Mouse (Mus musculus) embryonic facial prominence, embryonic 14.5 days (tissue): ENCODE results near the gene Numa1. TPM values are rescaled to one million over a fixed set of nuclear protein-coding genes. Genes with fewer than 3 reads are reported as not detected.
"Not testable (repeated sequence)": the region's sequence is repeated elsewhere in the genome, so short reads cannot be mapped to it uniquely, and the experiment has no call there.

ENCODE experiments used
- ATAC-seq: fragments of 200-750 bp; cut with Nextera tagmentation; 2 replicates; pipeline ENCODE4 v1.8.0; 2017; ENCODE audit warnings: low read depth, moderate number of reproducible peaks, moderate TSS enrichment
- DNase-seq: peaks from one replicate; pipeline ENCODE4 v3.0.0-alpha.2; 2015; ENCODE audit warnings: low spot score
- H3K27ac ChIP-seq: fragments of 300-500 bp; sonication (generic); replicated peaks from 2 replicates; pipeline ENCODE4 v1.5.1; 2014; ENCODE audit warnings: low read depth, mild to moderate bottlenecking, low read length, moderate library complexity
- H3K27me3 ChIP-seq: fragments of 300-500 bp; sonication (generic); replicated peaks from 2 replicates; pipeline ENCODE4 v1.6.1; 2014; ENCODE audit warnings: low read length; ENCODE audit not compliant: control insufficient read depth, insufficient read depth
- H3K36me3 ChIP-seq: fragments of 300-500 bp; sonication (generic); 2 replicates; pipeline ENCODE4 v1.6.1; 2014; ENCODE audit warnings: low read length, mixed read lengths; ENCODE audit not compliant: control insufficient read depth, insufficient read depth
- H3K4me1 ChIP-seq: fragments of 300-500 bp; sonication (generic); 2 replicates; pipeline ENCODE4 v1.6.1; 2014; ENCODE audit warnings: antibody characterized with exemption, low read length; ENCODE audit not compliant: control insufficient read depth, insufficient read depth
- H3K4me2 ChIP-seq: fragments of 300-500 bp; sonication (generic); 2 replicates; pipeline ENCODE4 v1.6.1; 2014; ENCODE audit warnings: low read depth, mild to moderate bottlenecking, low read length, moderate library complexity, mixed read lengths
- H3K4me3 ChIP-seq: fragments of 300-500 bp; sonication (generic); 2 replicates; pipeline ENCODE4 v1.5.1; 2014; ENCODE audit warnings: low read depth, mild to moderate bottlenecking, low read length
- H3K9ac ChIP-seq: fragments of 300-500 bp; sonication (generic); 2 replicates; pipeline ENCODE4 v1.6.1; 2014; ENCODE audit warnings: low read depth, mild to moderate bottlenecking, low read length, moderate library complexity, mixed read lengths
- H3K9me3 ChIP-seq: fragments of 300-500 bp; sonication (generic); 2 replicates; pipeline ENCODE4 v1.6.1; 2016; ENCODE audit warnings: low read length; ENCODE audit not compliant: control insufficient read depth
- WGBS: fragments of 180-500 bp; shearing (Covaris S2); extraction: QIAGEN DNeasy Blood & Tissue Kit; methylation state at CpG from one replicate; pipeline ENCODE4 v1.1.7; 2014; 5-methylcytosine and 5-hydroxymethylcytosine counted together
- polyA plus RNA-seq: library from polyadenylated mRNA; unstranded; fragments of >200 nt; fragmentation: Nextera tagmentation; extraction: Ambion mirVana; gene quantifications from 2 replicates; pipeline ENCODE4 v1.2.1, GENCODE M21; 2014

The Numa1 gene
- polyA plus RNA-seq, 1 experiment from 2014 or later, result 88.9 TPM

GRCm38 (mm10) chr7:101928093-101928492, 5.8 kb upstream of the Numa1 start:
- Histone ChIP-seq H3K9me3 (no peaks in the 10 kb centered on the region), H3K9ac (no peak overlapping the region), H3K4me1 (no peaks in the 10 kb centered on the region), H3K27ac (no peak overlapping the region), H3K27me3 (no peaks in the 10 kb centered on the region), H3K4me2 (no peak overlapping the region), H3K36me3 (no peaks in the 10 kb centered on the region), H3K4me3 (no peak overlapping the region)
- WGBS, result 73% methylated on average over 3 of the region's 3 CpGs
- ATAC-seq, result no peak
- no peak for DNase-seq

DNA sequence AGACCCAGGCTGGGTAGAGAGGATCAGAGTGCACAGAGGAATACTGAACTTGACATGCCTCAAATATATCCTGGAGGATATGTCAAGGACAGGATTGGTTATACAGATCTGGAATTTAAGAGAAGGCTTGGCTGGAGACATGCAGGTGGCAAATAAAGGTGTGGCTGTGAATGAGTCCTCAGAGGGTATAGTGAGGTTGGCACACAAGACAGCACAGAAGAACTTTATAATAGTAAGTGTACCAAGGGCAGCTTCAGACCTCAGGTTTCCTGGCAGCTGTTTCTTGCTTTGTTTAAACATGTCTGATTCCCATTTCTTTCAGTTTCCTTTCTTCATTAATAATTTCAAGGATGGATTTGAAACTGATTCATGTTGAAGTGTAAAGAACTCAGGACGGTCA, 1.4 kb upstream of the Numa1 start:
- ATAC-seq, result no peak
- Histone ChIP-seq H3K9ac (no peak overlapping the region), H3K4me3 (peak overlapping the region; percentile 90), H3K4me2 (peak overlapping the region; percentile 74), H3K9me3 (no peaks in the 10 kb centered on the region), H3K4me1 (peaks cover 4% of the 10 kb centered on the region; the same call in 1 of the 2 replicates), H3K36me3 (no peaks in the 10 kb centered on the region), H3K27me3 (no peaks in the 10 kb centered on the region), H3K27ac (no peak overlapping the region)
- 77% methylated on average over 1 of the region's 1 CpGs for WGBS
- DNase-seq, result no peak

DNA sequence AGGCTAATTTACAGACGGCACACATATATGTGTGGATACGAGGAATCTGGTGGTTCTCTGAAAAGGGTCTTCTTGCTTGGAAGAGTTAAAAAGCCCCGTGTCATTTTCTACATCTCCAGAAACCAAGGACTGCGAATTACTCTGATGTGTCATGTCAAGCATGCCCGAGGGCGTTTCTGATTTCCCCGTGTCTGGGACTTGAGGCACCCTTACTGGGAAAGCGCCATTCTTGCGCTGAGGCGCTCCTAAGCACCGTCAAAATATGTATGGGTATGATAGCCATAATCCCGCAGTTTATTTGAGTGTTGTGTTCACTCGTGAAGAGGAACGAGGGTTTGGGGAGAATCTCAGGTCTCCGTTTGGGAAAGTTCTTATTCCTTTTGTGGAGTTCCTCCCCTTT, 611 bp upstream of the Numa1 start:
- Histone ChIP-seq H3K4me2 (peak overlapping the region; percentile 74), H3K27me3 (no peaks in the 10 kb centered on the region), H3K9me3 (no peaks in the 10 kb centered on the region), H3K27ac (peak overlapping the region; percentile 79), H3K4me1 (peaks cover 4% of the 10 kb centered on the region; the same call in 1 of the 2 replicates), H3K9ac (peak overlapping the region; percentile 85), H3K36me3 (no peaks in the 10 kb centered on the region), H3K4me3 (peak overlapping the region; percentile 90)
- 3% methylated on average over 15 of the region's 15 CpGs for WGBS
- peak; percentile 42 for ATAC-seq
- DNase-seq, result peak; percentile 55

- no peaks in the 10 kb centered on the region for H3K9me3 ChIP-seq
- H3K4me3 ChIP-seq, result no peak overlapping the region
- H3K27me3 ChIP-seq, result no peaks in the 10 kb centered on the region
- DNase-seq (no peak), ATAC-seq (no peak)
- peaks cover 4% of the 10 kb centered on the region; the same call in 1 of the 2 replicates for H3K4me1 ChIP-seq
- no peak overlapping the region for H3K9ac ChIP-seq
- 0 out of 2 replicates have a peak, but pooled peaks cover 3% of the 10 kb centered on the region for H3K36me3 ChIP-seq
- no peak overlapping the region for H3K27ac ChIP-seq
- no peak overlapping the region for H3K4me2 ChIP-seq
- 98% methylated on average over 4 of the region's 4 CpGs for WGBS
These were observed 2.0 kb downstream of the Numa1 start for GRCm38 (mm10) chr7:101935957-101936356.

GRCm38 (mm10) chr7:101936996-101937395, 3.1 kb downstream of the Numa1 start:
- Histone ChIP-seq H3K9ac (no peak overlapping the region), H3K9me3 (no peaks in the 10 kb centered on the region), H3K4me3 (no peak overlapping the region), H3K4me1 (peaks cover 4% of the 10 kb centered on the region; the same call in 1 of the 2 replicates), H3K4me2 (no peak overlapping the region), H3K27ac (no peak overlapping the region), H3K27me3 (no peaks in the 10 kb centered on the region), H3K36me3 (0 out of 2 replicates have a peak, but pooled peaks cover 3% of the 10 kb centered on the region)
- WGBS, result 97% methylated on average over 4 of the region's 4 CpGs
- no peak for ATAC-seq
- no peak for DNase-seq

GRCm38 (mm10) chr7:101937569-101937968, 3.7 kb downstream of the Numa1 start:
- peaks cover 4% of the 10 kb centered on the region; the same call in 1 of the 2 replicates for H3K4me1 ChIP-seq
- 0 out of 2 replicates have a peak, but pooled peaks cover 3% of the 10 kb centered on the region for H3K36me3 ChIP-seq
- no peak overlapping the region for H3K4me2 ChIP-seq
- H3K27ac ChIP-seq, result no peak overlapping the region
- H3K4me3 ChIP-seq, result no peak overlapping the region
- H3K27me3 ChIP-seq, result no peaks in the 10 kb centered on the region
- H3K9me3 ChIP-seq, result no peaks in the 10 kb centered on the region
- WGBS, result 89% methylated on average over 4 of the region's 4 CpGs
- ATAC-seq (no peak), DNase-seq (no peak)
- H3K9ac ChIP-seq, result no peak overlapping the region

DNA sequence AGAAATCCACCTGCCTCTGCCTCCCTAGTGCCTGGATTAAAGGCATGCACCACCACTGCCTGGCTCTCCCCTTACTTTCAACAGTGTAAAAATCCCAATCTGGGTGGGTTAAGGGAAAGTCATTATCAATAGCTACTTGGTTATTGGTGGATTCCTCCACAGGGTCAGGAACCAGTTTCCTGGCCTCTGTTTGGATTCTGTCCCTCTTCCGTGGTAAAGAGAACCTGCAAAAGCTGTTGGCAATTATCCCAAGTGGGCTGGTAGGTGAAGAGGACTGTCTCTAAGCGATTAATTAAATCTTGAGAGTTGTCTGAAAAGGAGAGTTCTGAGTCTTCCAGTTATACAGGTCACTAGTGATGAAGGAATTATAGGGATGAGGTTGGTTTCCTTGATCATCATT, 4.4 kb downstream of the Numa1 start:
- Histone ChIP-seq H3K4me1 (peaks cover 4% of the 10 kb centered on the region; the same call in 1 of the 2 replicates), H3K4me2 (no peak overlapping the region), H3K4me3 (no peak overlapping the region), H3K27me3 (no peaks in the 10 kb centered on the region), H3K9ac (no peak overlapping the region), H3K27ac (no peak overlapping the region), H3K9me3 (no peaks in the 10 kb centered on the region), H3K36me3 (0 out of 2 replicates have a peak, but pooled peaks cover 3% of the 10 kb centered on the region)
- DNase-seq (no peak), ATAC-seq (no peak)
- WGBS, result 78% methylated on average over 2 of the region's 2 CpGs

- 0 out of 2 replicates have a peak, but pooled peaks cover 3% of the 10 kb centered on the region for H3K36me3 ChIP-seq
- H3K4me3 ChIP-seq, result no peak overlapping the region
- no peak overlapping the region for H3K9ac ChIP-seq
- no peak overlapping the region for H3K4me2 ChIP-seq
- peaks cover 4% of the 10 kb centered on the region; the same call in 1 of the 2 replicates for H3K4me1 ChIP-seq
- H3K27me3 ChIP-seq, result no peaks in the 10 kb centered on the region
- H3K27ac ChIP-seq, result no peak overlapping the region
- DNase-seq (no peak), ATAC-seq (no peak)
- no peaks in the 10 kb centered on the region for H3K9me3 ChIP-seq
- 96% methylated on average over 4 of the region's 4 CpGs for WGBS
These were observed 5.8 kb downstream of the Numa1 start for GRCm38 (mm10) chr7:101939758-101940157.

DNA sequence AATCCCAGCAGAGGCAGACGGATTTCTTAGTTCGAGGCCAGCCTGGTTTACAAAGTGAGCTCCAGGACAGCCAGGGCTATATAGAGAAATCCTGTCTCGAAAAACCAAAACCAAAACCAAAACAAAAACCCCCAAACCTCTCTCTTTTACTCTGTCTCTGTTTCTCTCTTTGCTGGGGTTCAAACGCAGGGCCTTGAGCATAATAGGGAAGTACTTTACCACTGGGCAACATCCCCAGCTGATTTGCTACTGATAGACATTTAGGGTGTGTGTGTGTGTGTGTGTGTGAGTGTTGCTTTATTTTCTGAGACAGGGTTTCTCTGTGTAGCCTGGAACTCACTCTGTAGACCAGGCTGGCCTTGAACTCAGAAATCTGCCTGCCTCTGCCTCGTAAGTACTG, 15.1 kb downstream of the Numa1 start:
- not testable (repeated sequence) for H3K27me3 ChIP-seq, H3K4me3 ChIP-seq, H3K4me1 ChIP-seq, H3K27ac ChIP-seq, H3K4me2 ChIP-seq, ATAC-seq, DNase-seq, H3K36me3 ChIP-seq, H3K9ac ChIP-seq, H3K9me3 ChIP-seq
- WGBS, result 84% methylated on average over 5 of the region's 5 CpGs
